Mouse (Mus musculus): ENCODE data around the gene Prkrip1. TPM values are rescaled to one million over a fixed set of nuclear protein-coding genes. Genes with fewer than 3 reads are reported as not detected.

Prkrip1 gene
- total RNA-seq (2021) = 10 to 100 TPM; 34.7 to 37.7 TPM
- long read RNA-seq, experiment 1, transcript Prkrip1-204 (6 exons, 3,893 nt) = major isoform, 14 of 20 reads
- long read RNA-seq, experiment 1, partial matches to known transcripts = 0 of 20 reads
- long read RNA-seq, experiment 1, other reads (novel, unspliced or antisense) = 6 of 20 reads
- long read RNA-seq, experiment 2, transcript Prkrip1-204 (6 exons, 3,893 nt) = major isoform, 12 of 16 reads
- long read RNA-seq, experiment 2, partial matches to known transcripts = 0 of 16 reads
- long read RNA-seq, experiment 2, other reads (novel, unspliced or antisense) = 4 of 16 reads

GRCm38 (mm10) chr5:136198474-136199391 lies at the start of gene Prkrip1:
TSS of gene Prkrip1 (minus strand) at chr5:136198963.
- peak; percentile 92 to 95 for DNase-seq (ENCODE audit: extremely low spot score in 1 of 2, low spot score in 2 of 2)
- intact Hi-C loops (cut with DNase I) = no loop called here

GRCm38 (mm10) chr5:136248441-136248840 lies 49.7 kb upstream of the Prkrip1 start:
- TF ChIP-seq CTCF (IDR thresholded peaks at IDR 0.05) = no peak
- no peak for DNase-seq (ENCODE audit: extremely low spot score in 1 of 2, low spot score in 2 of 2)
- Histone ChIP-seq H3K27ac (no peak overlapping the region), H3K4me3 (no peak overlapping the region)
- intact Hi-C loops (cut with DNase I) = no loop called here

More at GRCm38 (mm10) chr5:136198474-136199391, at the start of gene Prkrip1:
- TF ChIP-seq CTCF (IDR thresholded peaks at IDR 0.05) = no peak; the same call in 1 of the 2 replicates
- peak within 1 kb of the TSS; percentile 88 for H3K4me3 ChIP-seq
- H3K27ac ChIP-seq = peak within 1 kb of the TSS; percentile 92

- TF ChIP-seq CTCF (IDR thresholded peaks at IDR 0.05) = no peak
- H3K4me3 ChIP-seq = peak within 1 kb of the TSS; percentile 87
- no peak for DNase-seq (ENCODE audit: extremely low spot score in 1 of 2, low spot score in 2 of 2)
- intact Hi-C loops (cut with DNase I) = no loop called here
- no peak within 1 kb of the TSS for H3K27ac ChIP-seq
Measured at GRCm38 (mm10) chr5:136246452-136246838, 47.7 kb upstream of the Prkrip1 start, which contains the start of gene Sh2b2. TSS of gene Sh2b2 (minus strand) at chr5:136246556.

- Histone ChIP-seq H3K4me3 (peak overlapping the region; percentile 87), H3K27ac (no peak overlapping the region)
- intact Hi-C loops (cut with DNase I) = no loop called here
- no peak for TF ChIP-seq CTCF (IDR thresholded peaks at IDR 0.05)
- no peak for DNase-seq (ENCODE audit: extremely low spot score in 1 of 2, low spot score in 2 of 2)
Measured at GRCm38 (mm10) chr5:136245541-136246451, 47.0 kb upstream of the Prkrip1 start.

- intact Hi-C loops (cut with DNase I) = no loop called here
- TF ChIP-seq CTCF (IDR thresholded peaks at IDR 0.05) = no peak; the same call in 1 of the 2 replicates
- peak overlapping the region; percentile 87 for H3K4me3 ChIP-seq
- DNase-seq (ENCODE audit: extremely low spot score in 1 of 2, low spot score in 2 of 2) = peak; percentile 85 to 86
- H3K27ac ChIP-seq = peak overlapping the region; percentile 50
Measured at GRCm38 (mm10) chr5:136244762-136245540, 46.2 kb upstream of the Prkrip1 start.

- intact Hi-C loops (cut with DNase I) = no loop called here
- Histone ChIP-seq H3K4me3 (peak overlapping the region; percentile 87), H3K27ac (peak overlapping the region; percentile 44; the same call in 1 of the 2 replicates)
- peak; percentile 21 to 23 for DNase-seq (ENCODE audit: extremely low spot score in 1 of 2, low spot score in 2 of 2)
- no peak for TF ChIP-seq CTCF (IDR thresholded peaks at IDR 0.05)
Measured at GRCm38 (mm10) chr5:136243851-136244761, 45.3 kb upstream of the Prkrip1 start.

GRCm38 (mm10) chr5:136241161-136241560 lies 42.4 kb upstream of the Prkrip1 start:
- Histone ChIP-seq H3K4me3 (no peak overlapping the region), H3K27ac (no peak overlapping the region)
- TF ChIP-seq CTCF (IDR thresholded peaks at IDR 0.05) = no peak
- intact Hi-C loops (cut with DNase I) = no loop called here
- no peak for DNase-seq (ENCODE audit: extremely low spot score in 1 of 2, low spot score in 2 of 2)

- no peak for TF ChIP-seq CTCF (IDR thresholded peaks at IDR 0.05)
- no peak overlapping the region for H3K27ac ChIP-seq
- intact Hi-C loops (cut with DNase I) = no loop called here
Measured at GRCm38 (mm10) chr5:136240381-136240780, 41.6 kb upstream of the Prkrip1 start.

GRCm38 (mm10) chr5:136237607-136238006 lies 38.8 kb upstream of the Prkrip1 start:
- Histone ChIP-seq H3K4me3 (peak overlapping the region; percentile 9; the same call in 1 of the 2 replicates), H3K27ac (no peak overlapping the region)
- no peak for TF ChIP-seq CTCF (IDR thresholded peaks at IDR 0.05)
- no peak for DNase-seq (ENCODE audit: extremely low spot score in 1 of 2, low spot score in 2 of 2)
- intact Hi-C loops (cut with DNase I) = no loop called here

More at GRCm38 (mm10) chr5:136240381-136240780, 41.6 kb upstream of the Prkrip1 start:
- H3K4me3 ChIP-seq = no peak overlapping the region
- no peak for DNase-seq (ENCODE audit: extremely low spot score in 1 of 2, low spot score in 2 of 2)
